Mouse (Mus musculus) kidney, embryonic 14.5 days (tissue): Measurements from ENCODE around the gene Chfr. TPM values are rescaled to one million over a fixed set of nuclear protein-coding genes. Genes with fewer than 3 reads are reported as not detected.

Experiments used
- ATAC-seq: fragments of 200-750 bp; cut with Nextera tagmentation; 2 replicates; pipeline ENCODE4 v1.8.0; 2017; ENCODE audit warnings: moderate number of reproducible peaks, mild to moderate bottlenecking, moderate TSS enrichment, moderate library complexity; ENCODE audit not compliant: low FRiP score, low TSS enrichment
- H3K27ac ChIP-seq: fragments of 300-500 bp; sonication (generic); 2 replicates; pipeline ENCODE4 v1.5.1; 2014; ENCODE audit warnings: low read depth, mild to moderate bottlenecking, low read length, moderate library complexity, mixed read lengths
- H3K27me3 ChIP-seq: fragments of 300-500 bp; sonication (generic); 2 replicates; pipeline ENCODE4 v1.6.1; 2014; ENCODE audit warnings: mild to moderate bottlenecking, low read length; ENCODE audit not compliant: control insufficient read depth, insufficient read depth
- H3K36me3 ChIP-seq: fragments of 300-500 bp; sonication (generic); 2 replicates; pipeline ENCODE4 v1.6.1; 2014; ENCODE audit warnings: low read length, mixed read lengths; ENCODE audit not compliant: control insufficient read depth, insufficient read depth
- H3K4me1 ChIP-seq: fragments of 300-500 bp; sonication (generic); 2 replicates; pipeline ENCODE4 v1.6.1; 2014; ENCODE audit warnings: low read length, mixed read lengths; ENCODE audit not compliant: control insufficient read depth, insufficient read depth
- H3K4me2 ChIP-seq: fragments of 300-500 bp; sonication (generic); replicated peaks from 2 replicates; pipeline ENCODE4 v1.6.1; 2014; ENCODE audit warnings: low read depth, mild to moderate bottlenecking, low read length
- H3K4me3 ChIP-seq: fragments of 300-500 bp; sonication (generic); 2 replicates; pipeline ENCODE4 v1.5.1; 2014; ENCODE audit warnings: mild to moderate bottlenecking, low read length
- H3K9ac ChIP-seq: fragments of 300-500 bp; sonication (generic); 2 replicates; pipeline ENCODE4 v1.6.1; 2014; ENCODE audit warnings: low read depth, mild to moderate bottlenecking, low read length, moderate library complexity
- H3K9me3 ChIP-seq: fragments of 300-500 bp; sonication (generic); 2 replicates; pipeline ENCODE4 v1.6.1; 2016; ENCODE audit warnings: low read length; ENCODE audit not compliant: control insufficient read depth
- WGBS: fragments of 180-500 bp; shearing (Covaris S2); extraction: QIAGEN DNeasy Blood & Tissue Kit; methylation state at CpG from one replicate; pipeline ENCODE4 v1.1.7; 2014; 5-methylcytosine and 5-hydroxymethylcytosine counted together
- polyA plus RNA-seq: library from polyadenylated mRNA; unstranded; fragments of >200 nt; fragmentation: Nextera tagmentation; extraction: Ambion mirVana; gene quantifications from 2 replicates; pipeline ENCODE4 v1.2.1, GENCODE M21; 2014

Gene Chfr
- polyA plus RNA-seq, 1 experiment from 2014 or later, result 40.8 TPM

GRCm38 (mm10) chr5:110142309-110142708, 6.7 kb downstream of the Chfr start:
- H3K27me3 ChIP-seq, result no peaks in the 10 kb centered on the region
- no peaks in the 10 kb centered on the region for H3K4me1 ChIP-seq
- no peak overlapping the region for H3K4me3 ChIP-seq
- ATAC-seq, result no peak
- WGBS, result 94% methylated on average over 2 of the region's 2 CpGs
- H3K9ac ChIP-seq, result no peak overlapping the region
- H3K27ac ChIP-seq, result no peak overlapping the region
- no peaks in the 10 kb centered on the region for H3K9me3 ChIP-seq
- no peak overlapping the region for H3K4me2 ChIP-seq
- peaks cover 45% of the 10 kb centered on the region for H3K36me3 ChIP-seq

- H3K4me3 ChIP-seq, result no peak overlapping the region
- H3K9ac ChIP-seq, result no peak overlapping the region
- no peak for ATAC-seq
- no peak overlapping the region for H3K4me2 ChIP-seq
- H3K36me3 ChIP-seq, result peaks cover 50% of the 10 kb centered on the region
- H3K4me1 ChIP-seq, result no peaks in the 10 kb centered on the region
- 88% methylated on average over 5 of the region's 5 CpGs for WGBS
- H3K9me3 ChIP-seq, result no peaks in the 10 kb centered on the region
- no peak overlapping the region for H3K27ac ChIP-seq
- H3K27me3 ChIP-seq, result no peaks in the 10 kb centered on the region
These were observed 7.4 kb downstream of the Chfr start for GRCm38 (mm10) chr5:110143007-110143406.

- WGBS, result 93% methylated on average over 4 of the region's 4 CpGs
- Histone ChIP-seq H3K4me3 (no peak overlapping the region), H3K36me3 (peaks cover 51% of the 10 kb centered on the region), H3K9me3 (no peaks in the 10 kb centered on the region), H3K9ac (no peak overlapping the region), H3K27ac (no peak overlapping the region), H3K27me3 (no peaks in the 10 kb centered on the region), H3K4me1 (no peaks in the 10 kb centered on the region), H3K4me2 (no peak overlapping the region)
- ATAC-seq, result no peak
These were observed 33.7 kb downstream of the Chfr start for GRCm38 (mm10) chr5:110169374-110169773.

DNA sequence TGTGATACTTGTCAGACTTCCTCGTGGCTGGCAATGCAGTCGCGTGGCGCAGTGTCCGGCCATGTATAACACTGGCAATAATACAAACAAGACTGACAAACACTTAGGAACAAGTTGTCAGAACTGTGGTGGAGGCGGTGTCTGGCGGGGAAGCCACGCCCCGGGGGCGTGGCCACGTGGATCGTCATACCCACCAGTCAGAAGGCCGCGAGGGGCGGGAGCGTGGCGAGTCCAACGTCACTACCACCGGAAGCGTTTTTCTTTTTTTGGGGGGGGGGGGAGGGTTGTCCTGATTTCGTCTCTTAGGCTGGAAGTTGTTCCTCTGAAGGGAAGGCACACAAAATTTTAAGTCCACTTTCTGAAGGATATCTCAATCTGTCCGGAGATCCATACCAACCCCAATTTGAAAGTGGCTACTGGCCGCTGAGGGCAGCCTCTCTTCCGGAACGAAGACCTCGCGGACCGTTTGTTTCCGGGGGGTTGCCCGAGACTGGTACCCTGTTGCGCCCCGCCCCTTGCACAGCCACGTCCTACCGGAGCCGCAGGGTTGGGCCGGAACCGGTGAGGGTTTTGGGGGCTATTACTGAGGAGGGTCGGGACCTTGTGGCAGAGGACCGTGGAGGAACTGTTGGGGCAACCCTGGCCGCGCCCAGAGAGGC, 40.8 kb downstream of the Chfr start, which contains the start of gene Golga3:
Gene Golga3, plus strand, starts transcription at position 340 of the 659 bp plus-strand sequence.
- peak within 1 kb of the TSS; percentile 66 for H3K27ac ChIP-seq

DNA sequence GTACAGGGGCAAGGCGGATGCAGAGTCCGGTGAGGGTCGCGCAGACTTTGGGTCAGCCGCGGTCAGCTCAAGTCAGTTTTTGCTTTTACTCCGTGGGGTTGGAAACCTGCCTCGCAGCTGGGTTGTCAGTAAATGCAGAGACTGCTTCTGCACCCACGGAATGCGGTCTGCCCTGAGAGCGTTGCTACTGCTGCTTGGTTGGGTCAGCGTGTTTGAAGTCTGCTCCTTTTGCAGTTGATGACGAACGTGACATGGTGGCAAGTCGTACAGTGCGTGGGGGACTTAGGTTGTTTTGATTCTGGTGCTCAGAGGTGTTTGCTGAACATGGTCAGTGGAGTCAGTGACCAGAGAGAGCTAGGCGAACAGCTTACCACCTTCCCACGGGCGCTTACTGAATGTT, 41.4 kb downstream of the Chfr start:
- Histone ChIP-seq H3K4me3 (peak overlapping the region; percentile 94), H3K27me3 (no peaks in the 10 kb centered on the region), H3K9ac (peak overlapping the region; percentile 82), H3K27ac (peak overlapping the region; percentile 66), H3K4me1 (peaks cover 8% of the 10 kb centered on the region; the same call in 1 of the 2 replicates), H3K4me2 (peak overlapping the region; percentile 75), H3K9me3 (no peaks in the 10 kb centered on the region), H3K36me3 (peaks cover 2% of the 10 kb centered on the region; the same call in 1 of the 2 replicates)
- 3% methylated on average over 19 of the region's 19 CpGs for WGBS
- ATAC-seq, result no peak; the same call in 1 of the 2 replicates

More for the DNA sequence above, 40.8 kb downstream of the Chfr start, which contains the start of gene Golga3:
- Histone ChIP-seq H3K4me3 (peak within 1 kb of the TSS; percentile 94), H3K27me3 (no peaks in the 10 kb centered on the region), H3K36me3 (no peaks in the 10 kb centered on the region; the same call in 1 of the 2 replicates), H3K4me1 (peaks cover 8% of the 10 kb centered on the region; the same call in 1 of the 2 replicates), H3K4me2 (peak within 1 kb of the TSS; percentile 75), H3K9me3 (no peaks in the 10 kb centered on the region), H3K9ac (peak within 1 kb of the TSS; percentile 82)
- ATAC-seq, result peak; percentile 98
- WGBS, result under 1% methylated on average over 41 of the region's 41 CpGs

DNA sequence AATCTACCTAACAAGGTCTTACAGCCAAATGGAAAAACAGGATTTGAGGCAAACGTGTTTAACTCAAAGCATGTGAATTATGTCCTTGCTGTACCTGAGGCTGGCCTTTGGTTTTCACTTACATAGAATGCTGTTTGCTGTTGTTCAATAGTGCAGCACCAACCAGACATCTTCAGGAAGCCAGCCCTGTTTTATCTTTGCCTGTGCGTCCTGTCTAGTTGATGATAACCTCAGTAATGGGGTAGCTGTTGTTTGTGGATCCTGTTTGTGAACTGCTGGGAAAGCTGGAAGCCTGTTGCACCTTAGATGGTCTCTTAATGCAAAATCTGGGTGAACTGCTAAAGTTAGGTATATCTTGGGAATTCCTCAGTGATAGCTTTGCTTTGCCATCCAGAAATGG, 43.0 kb downstream of the Chfr start:
- WGBS, result 86% methylated on average over 2 of the region's 2 CpGs
- no peak for ATAC-seq
- no peaks in the 10 kb centered on the region for H3K9me3 ChIP-seq
- no peaks in the 10 kb centered on the region for H3K27me3 ChIP-seq
- H3K36me3 ChIP-seq, result peaks cover 7% of the 10 kb centered on the region; the same call in 1 of the 2 replicates
- H3K9ac ChIP-seq, result no peak overlapping the region
- no peak overlapping the region for H3K4me3 ChIP-seq
- H3K4me2 ChIP-seq, result no peak overlapping the region
- no peak overlapping the region for H3K27ac ChIP-seq
- peaks cover 8% of the 10 kb centered on the region; the same call in 1 of the 2 replicates for H3K4me1 ChIP-seq

DNA sequence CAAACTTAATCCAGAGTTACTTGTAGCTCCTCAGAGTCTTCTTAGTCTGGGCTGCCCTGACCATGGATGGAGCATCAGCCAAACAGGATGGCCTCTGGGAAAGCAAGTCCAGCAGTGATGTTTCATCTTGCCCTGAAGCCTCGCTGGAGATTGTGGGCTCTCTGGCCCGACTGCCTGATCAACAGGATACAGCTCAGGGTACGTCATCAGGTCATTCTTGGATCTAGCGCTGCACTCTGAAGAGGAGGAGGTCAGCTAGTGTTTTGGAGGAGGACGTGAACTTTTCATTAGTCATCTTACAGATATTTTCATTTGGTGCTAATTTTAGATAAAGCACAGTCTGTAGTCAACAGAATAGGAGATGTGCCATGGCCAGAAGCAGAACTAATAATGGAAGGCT, 46.1 kb downstream of the Chfr start:
- no peaks in the 10 kb centered on the region for H3K27me3 ChIP-seq
- H3K36me3 ChIP-seq, result peaks cover 30% of the 10 kb centered on the region
- no peak overlapping the region for H3K4me3 ChIP-seq
- no peak overlapping the region for H3K9ac ChIP-seq
- no peak for ATAC-seq
- H3K27ac ChIP-seq, result no peak overlapping the region
- 91% methylated on average over 5 of the region's 5 CpGs for WGBS
- no peak overlapping the region for H3K4me2 ChIP-seq
- H3K9me3 ChIP-seq, result no peaks in the 10 kb centered on the region
- peaks cover 8% of the 10 kb centered on the region; the same call in 1 of the 2 replicates for H3K4me1 ChIP-seq

DNA sequence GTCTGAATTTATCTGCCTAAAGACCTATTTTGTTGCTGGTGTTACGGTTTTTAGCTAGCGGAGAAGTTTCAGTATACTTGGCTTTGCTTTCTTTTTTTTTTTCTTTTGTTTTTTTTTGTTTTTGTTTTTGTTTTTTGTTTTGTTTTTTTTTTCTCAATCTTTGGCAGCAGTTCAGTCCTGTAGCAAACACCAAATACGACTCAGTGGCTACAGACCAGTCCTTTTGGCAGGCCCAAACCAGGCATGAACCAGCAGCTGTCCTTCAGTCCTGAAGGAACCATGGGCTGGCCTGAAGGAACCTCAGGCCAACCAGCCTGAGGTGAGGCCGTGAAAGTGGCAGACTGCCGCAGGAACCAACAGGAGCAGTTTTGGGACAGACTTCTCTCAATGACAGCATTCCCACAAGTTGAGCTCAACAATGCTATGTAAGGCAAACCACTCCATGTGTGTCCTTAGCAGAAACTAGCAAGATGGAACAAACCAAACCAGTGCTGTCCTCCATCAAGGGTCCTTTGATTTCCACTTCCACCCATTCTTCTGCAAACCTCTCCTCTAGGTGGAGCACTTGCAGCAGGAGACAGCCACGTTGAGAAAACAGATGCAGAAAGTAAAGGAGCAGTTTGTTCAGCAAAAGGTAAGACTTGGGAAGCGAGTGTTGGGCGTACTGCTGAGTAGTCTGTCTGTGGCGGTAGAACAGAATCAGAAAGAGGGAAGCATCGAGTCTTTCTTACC, 67.7 kb downstream of the Chfr start:
- no peak for ATAC-seq
- H3K4me2 ChIP-seq, result no peak overlapping the region
- H3K4me1 ChIP-seq, result no peaks in the 10 kb centered on the region
- no peak overlapping the region for H3K4me3 ChIP-seq
- H3K9ac ChIP-seq, result no peak overlapping the region
- H3K27ac ChIP-seq, result no peak overlapping the region
- 86% methylated on average over 10 of the region's 10 CpGs for WGBS
- H3K9me3 ChIP-seq, result no peaks in the 10 kb centered on the region
- peaks cover 77% of the 10 kb centered on the region for H3K36me3 ChIP-seq
- no peaks in the 10 kb centered on the region for H3K27me3 ChIP-seq

GRCm38 (mm10) chr5:110204777-110205176, 69.1 kb downstream of the Chfr start:
- Histone ChIP-seq H3K27me3 (no peaks in the 10 kb centered on the region), H3K27ac (no peak overlapping the region), H3K9me3 (no peaks in the 10 kb centered on the region), H3K36me3 (peaks cover 90% of the 10 kb centered on the region), H3K4me3 (no peak overlapping the region), H3K9ac (no peak overlapping the region), H3K4me2 (no peak overlapping the region), H3K4me1 (no peaks in the 10 kb centered on the region)
- no peak for ATAC-seq
- 86% methylated on average over 6 of the region's 6 CpGs for WGBS
